Mouse (Mus musculus): ENCODE measurements around the gene Nkx1-2. TPM values are rescaled to one million over a fixed set of nuclear protein-coding genes. Genes with fewer than 3 reads are reported as not detected.

Gene Nkx1-2
- total RNA-seq, 1 experiment, result 0.80 TPM

- H3K4me3 ChIP-seq (ENCODE audit: insufficient read depth in 1 of 2, low read depth in 1 of 2, low read length in 2 of 2, poor library complexity in 1 of 2, severe bottlenecking in 1 of 2), result peak overlapping the region in 1 of 2 experiments; percentile 86; a peak in 1 of 4 replicates
- H3K9ac ChIP-seq (ENCODE audit: insufficient read depth, low read depth, low read length, poor library complexity, severe bottlenecking), result no peak overlapping the region
- in situ Hi-C loops (cut with MboI; ENCODE audit: low sequenced_read_pairs in 2 of 2, unreplicated experiment in 2 of 2), result no loop called here
Measured at GRCm38 (mm10) chr7:132576891-132577290, 22.5 kb downstream of the Nkx1-2 start.

GRCm38 (mm10) chr7:132576116-132576650, 23.3 kb downstream of the Nkx1-2 start, which contains the start of gene Oat:
Oat (minus strand) TSS chr7:132576398.
- in situ Hi-C loops (cut with MboI; ENCODE audit: low sequenced_read_pairs in 2 of 2, unreplicated experiment in 2 of 2), result no loop called here
- H3K9ac ChIP-seq (ENCODE audit: insufficient read depth, low read depth, low read length, poor library complexity, severe bottlenecking), result peak within 1 kb of the TSS; percentile 78

More at GRCm38 (mm10) chr7:132576891-132577290, 22.5 kb downstream of the Nkx1-2 start:
- H3K9me3 ChIP-seq (ENCODE audit: control insufficient read depth, insufficient read depth, low read depth, low read length), result no peaks in the 10 kb centered on the region
- H3K27ac ChIP-seq (ENCODE audit: insufficient read depth, low read depth, low read length, poor library complexity, severe bottlenecking), result no peak overlapping the region
- TF ChIP-seq HCFC1 (IDR thresholded peaks at IDR 0.05; ENCODE audit: borderline replicate concordance, insufficient read depth, low read length), result no peak
- no peak for TF ChIP-seq ZC3H11A (IDR thresholded peaks at IDR 0.05; ENCODE audit: borderline replicate concordance, low read depth, low read length)
- no peak for TF ChIP-seq MAFK (IDR thresholded peaks at IDR 0.05; ENCODE audit: insufficient read depth, low read depth, low read length)
- no peak for TF ChIP-seq ZNF384 (IDR thresholded peaks at IDR 0.05; ENCODE audit: low read depth, low read length)
- H3K36me3 ChIP-seq (ENCODE audit: control insufficient read depth, insufficient read depth, low read length, poor library complexity, severe bottlenecking), result no peaks in the 10 kb centered on the region
- H3K4me1 ChIP-seq (ENCODE audit: control insufficient read depth in 2 of 2, insufficient read depth in 2 of 2, low read length in 2 of 2, poor library complexity in 1 of 2), result no peaks in the 10 kb centered on the region
- DNase-seq (ENCODE audit: low read depth, low spot score), result no peak

GRCm38 (mm10) chr7:132575623-132576022, 23.8 kb downstream of the Nkx1-2 start:
- H3K9ac ChIP-seq (ENCODE audit: insufficient read depth, low read depth, low read length, poor library complexity, severe bottlenecking), result 0 out of 2 replicates have a peak overlapping the region, but pooled peaks have one; percentile 6
- no peaks in the 10 kb centered on the region for H3K9me3 ChIP-seq (ENCODE audit: control insufficient read depth, insufficient read depth, low read depth, low read length)
- peak; percentile 79 for DNase-seq (ENCODE audit: low read depth, low spot score)
- H3K27ac ChIP-seq (ENCODE audit: insufficient read depth, low read depth, low read length, poor library complexity, severe bottlenecking), result no peak overlapping the region
- H3K4me3 ChIP-seq (ENCODE audit: insufficient read depth in 1 of 2, low read depth in 1 of 2, low read length in 2 of 2, poor library complexity in 1 of 2, severe bottlenecking in 1 of 2), result peak overlapping the region; percentile 84 to 86
- H3K36me3 ChIP-seq (ENCODE audit: control insufficient read depth, insufficient read depth, low read length, poor library complexity, severe bottlenecking), result no peaks in the 10 kb centered on the region
- no peaks in the 10 kb centered on the region for H3K4me1 ChIP-seq (ENCODE audit: control insufficient read depth in 2 of 2, insufficient read depth in 2 of 2, low read length in 2 of 2, poor library complexity in 1 of 2)
- TF ChIP-seq MAFK (IDR thresholded peaks at IDR 0.05; ENCODE audit: insufficient read depth, low read depth, low read length), result no peak
- 0 out of 2 replicates have a peak, but pooled peaks have one; percentile 28 for TF ChIP-seq HCFC1 (IDR thresholded peaks at IDR 0.05; ENCODE audit: borderline replicate concordance, insufficient read depth, low read length)
- in situ Hi-C loops (cut with MboI; ENCODE audit: low sequenced_read_pairs in 2 of 2, unreplicated experiment in 2 of 2), result no loop called here

More at GRCm38 (mm10) chr7:132576116-132576650, 23.3 kb downstream of the Nkx1-2 start, which contains the start of gene Oat:
- Histone ChIP-seq H3K36me3 (ENCODE audit: control insufficient read depth, insufficient read depth, low read length, poor library complexity, severe bottlenecking) (no peaks in the 10 kb centered on the region), H3K27ac (ENCODE audit: insufficient read depth, low read depth, low read length, poor library complexity, severe bottlenecking) (peak within 1 kb of the TSS; percentile 6; the same call in 1 of the 2 replicates), H3K4me1 (ENCODE audit: control insufficient read depth in 2 of 2, insufficient read depth in 2 of 2, low read length in 2 of 2, poor library complexity in 1 of 2) (no peaks in the 10 kb centered on the region), H3K9me3 (ENCODE audit: control insufficient read depth, insufficient read depth, low read depth, low read length) (no peaks in the 10 kb centered on the region), H3K4me3 (ENCODE audit: insufficient read depth in 1 of 2, low read depth in 1 of 2, low read length in 2 of 2, poor library complexity in 1 of 2, severe bottlenecking in 1 of 2) (peak within 1 kb of the TSS; percentile 84 to 86)
- TF ChIP-seq MAFK (IDR thresholded peaks at IDR 0.05; ENCODE audit: insufficient read depth, low read depth, low read length), result no peak
- no peak for TF ChIP-seq ZC3H11A (IDR thresholded peaks at IDR 0.05; ENCODE audit: borderline replicate concordance, low read depth, low read length)
- no peak for TF ChIP-seq ZNF384 (IDR thresholded peaks at IDR 0.05; ENCODE audit: low read depth, low read length)
- peak; percentile 8; the same call in 1 of the 2 replicates for TF ChIP-seq HCFC1 (IDR thresholded peaks at IDR 0.05; ENCODE audit: borderline replicate concordance, insufficient read depth, low read length)
- peak; percentile 68; the same call in 1 of the 2 replicates for TF ChIP-seq CHD2 (IDR thresholded peaks at IDR 0.05; ENCODE audit: low read depth, low read length)
- DNase-seq (ENCODE audit: low read depth, low spot score), result peak; percentile 99

- H3K4me1 ChIP-seq (ENCODE audit: control insufficient read depth in 2 of 2, insufficient read depth in 2 of 2, low read length in 2 of 2, poor library complexity in 1 of 2), result no peaks in the 10 kb centered on the region
- no peak for DNase-seq (ENCODE audit: low read depth, low spot score)
- in situ Hi-C loops (cut with MboI; ENCODE audit: low sequenced_read_pairs in 2 of 2, unreplicated experiment in 2 of 2), result no loop called here
Measured at GRCm38 (mm10) chr7:132574646-132575045, 24.8 kb downstream of the Nkx1-2 start.

More at GRCm38 (mm10) chr7:132574646-132575045, 24.8 kb downstream of the Nkx1-2 start:
- Histone ChIP-seq H3K9ac (ENCODE audit: insufficient read depth, low read depth, low read length, poor library complexity, severe bottlenecking) (no peak overlapping the region), H3K4me3 (ENCODE audit: insufficient read depth in 1 of 2, low read depth in 1 of 2, low read length in 2 of 2, poor library complexity in 1 of 2, severe bottlenecking in 1 of 2) (no peak overlapping the region), H3K9me3 (ENCODE audit: control insufficient read depth, insufficient read depth, low read depth, low read length) (no peaks in the 10 kb centered on the region), H3K36me3 (ENCODE audit: control insufficient read depth, insufficient read depth, low read length, poor library complexity, severe bottlenecking) (peaks cover 3% of the 10 kb centered on the region; the same call in 1 of the 2 replicates), H3K27ac (ENCODE audit: insufficient read depth, low read depth, low read length, poor library complexity, severe bottlenecking) (no peak overlapping the region)
- TF ChIP-seq CHD2 (IDR thresholded peaks at IDR 0.05; ENCODE audit: low read depth, low read length), result no peak
- no peak for TF ChIP-seq MAFK (IDR thresholded peaks at IDR 0.05; ENCODE audit: insufficient read depth, low read depth, low read length)
- no peak for TF ChIP-seq ZNF384 (IDR thresholded peaks at IDR 0.05; ENCODE audit: low read depth, low read length)
- no peak for TF ChIP-seq HCFC1 (IDR thresholded peaks at IDR 0.05; ENCODE audit: borderline replicate concordance, insufficient read depth, low read length)
- TF ChIP-seq ZC3H11A (IDR thresholded peaks at IDR 0.05; ENCODE audit: borderline replicate concordance, low read depth, low read length), result no peak

Measured in ES-E14 (cell line).